Mouse (Mus musculus) bone marrow, adult 2 months (tissue): ENCODE measurements around the gene Rnf212. TPM values are rescaled to one million over a fixed set of nuclear protein-coding genes. Genes with fewer than 3 reads are reported as not detected.

Experiments
- H3K27ac ChIP-seq: fragments of 200-500 bp; 2 replicates; pipeline ENCODE4 v1.5.1; 2012; ENCODE audit warnings: low read depth, mild to moderate bottlenecking, control low read depth, inconsistent platforms, low read length; ENCODE audit not compliant: control insufficient read depth, poor library complexity, insufficient read depth
- H3K4me1 ChIP-seq: fragments of 200-500 bp; 2 replicates; pipeline ENCODE4 v1.6.1; 2011; ENCODE audit warnings: low read length; ENCODE audit not compliant: control insufficient read depth, insufficient read depth
- H3K4me3 ChIP-seq: fragments of 200-500 bp; replicated peaks from 2 replicates; pipeline ENCODE3; 2011; ENCODE audit warnings: mild to moderate bottlenecking, low read depth, low read length, control low read depth; ENCODE audit not compliant: control insufficient read depth
- CTCF ChIP-seq: fragments of 200-500 bp; IDR thresholded peaks from 2 replicates; pipeline ENCODE4 v1.5.1; 2011; ENCODE audit warnings: low read length, control low read depth; ENCODE audit not compliant: control insufficient read depth, insufficient read depth
- POLR2A ChIP-seq: fragments of 200-500 bp; IDR thresholded peaks from 2 replicates; pipeline ENCODE4 v1.6.1; 2011; ENCODE audit warnings: low read depth, mild to moderate bottlenecking, control low read depth, low read length, borderline replicate concordance; ENCODE audit not compliant: control insufficient read depth
- WGBS: fragments of 180-500 bp; shearing (Covaris S2); methylation state at CpG from one replicate; pipeline ENCODE4 v1.1.7; 2018; 5-methylcytosine and 5-hydroxymethylcytosine counted together
- polyA plus RNA-seq: library from polyadenylated mRNA; stranded (reverse); fragments of >200 nt; gene quantifications from 2 replicates; pipeline ENCODE4 v1.2.4, GENCODE M21; 2011; ENCODE audit warnings: low replicate concordance; ENCODE audit not compliant: missing spikeins, insufficient read depth, insufficient read length

The Rnf212 gene
- polyA plus RNA-seq, 1 experiment = 5.6 TPM

- H3K4me1 ChIP-seq = peaks cover 3% of the 10 kb centered on the region; the same call in 1 of the 2 replicates
- WGBS = 1% methylated on average over 43 of the region's 43 CpGs
- H3K27ac ChIP-seq = no peak overlapping the region; the same call in 1 of the 2 replicates
- peak overlapping the region; percentile 70 for H3K4me3 ChIP-seq
- TF ChIP-seq CTCF (no peak), POLR2A (peak; percentile 40; the same call in 1 of the 2 replicates)
These were observed 80.9 kb downstream of the Rnf212 start for GRCm38 (mm10) chr5:108693872-108694288.

DNA sequence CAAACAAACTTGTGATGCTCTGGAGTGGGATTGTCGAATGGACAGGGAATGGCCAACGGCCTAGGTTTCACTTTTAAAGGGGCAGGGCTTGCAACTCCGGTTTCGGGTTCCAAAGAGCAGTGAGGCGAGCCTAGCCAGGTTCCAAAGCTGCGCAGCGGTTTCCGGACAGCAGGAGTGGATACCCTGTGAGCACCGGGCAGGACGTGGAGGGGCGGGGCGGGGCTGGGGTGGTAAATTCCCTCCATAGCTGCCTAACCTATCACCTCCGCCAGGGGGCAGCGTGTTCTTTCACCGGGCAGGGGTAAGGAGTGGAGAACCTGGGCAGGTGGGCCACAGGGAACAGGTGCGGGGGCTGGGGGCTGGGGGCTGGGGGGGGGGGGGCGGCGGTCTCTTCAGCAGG is 82.5 kb downstream of the Rnf212 start, which contains the start of gene Fgfrl1:
Gene Fgfrl1 (plus strand): TSS at position 112 of the 400 bp plus-strand sequence.
- Histone ChIP-seq H3K4me3 (peak within 1 kb of the TSS; percentile 70), H3K4me1 (peaks cover 3% of the 10 kb centered on the region; the same call in 1 of the 2 replicates), H3K27ac (no peak within 1 kb of the TSS)
- peak; percentile 66 for TF ChIP-seq CTCF
- no peak for TF ChIP-seq POLR2A
- under 1% methylated on average over 16 of the region's 18 CpGs for WGBS

- WGBS = 53% methylated on average over 4 of the region's 4 CpGs
- no peak overlapping the region for H3K4me3 ChIP-seq
- no peak overlapping the region for H3K27ac ChIP-seq
- TF ChIP-seq POLR2A (no peak), CTCF (no peak)
- peaks cover 3% of the 10 kb centered on the region; the same call in 1 of the 2 replicates for H3K4me1 ChIP-seq
These were observed 83.6 kb downstream of the Rnf212 start for GRCm38 (mm10) chr5:108691152-108691551.

GRCm38 (mm10) chr5:108689091-108689490 is 85.7 kb downstream of the Rnf212 start:
- WGBS = 78% methylated on average over 5 of the region's 5 CpGs
- Histone ChIP-seq H3K4me1 (peaks cover 3% of the 10 kb centered on the region; the same call in 1 of the 2 replicates), H3K27ac (no peak overlapping the region), H3K4me3 (no peak overlapping the region)
- no peak for TF ChIP-seq POLR2A
- no peak for TF ChIP-seq CTCF

DNA sequence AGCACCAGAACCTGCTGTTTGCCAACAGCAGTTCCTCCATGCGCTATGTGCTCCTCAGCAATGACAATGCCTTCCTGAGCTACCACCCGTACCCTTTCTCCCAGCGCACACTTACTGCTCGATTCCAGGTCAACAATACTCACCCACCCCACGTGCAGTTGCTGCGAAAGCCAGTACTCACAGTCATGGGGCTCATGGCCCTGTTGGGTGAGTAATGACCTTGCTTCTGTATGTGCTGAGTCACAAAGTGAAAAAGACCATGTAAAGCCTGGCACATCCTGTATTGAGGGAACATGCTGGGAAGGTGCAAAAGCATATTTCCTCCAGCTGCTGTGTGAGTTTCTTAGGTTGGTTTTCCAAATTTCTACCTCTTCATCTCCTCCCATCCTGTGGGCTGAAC is 93.9 kb downstream of the Rnf212 start:
- Histone ChIP-seq H3K4me3 (no peak overlapping the region), H3K4me1 (peaks cover 1% of the 10 kb centered on the region; the same call in 1 of the 2 replicates), H3K27ac (no peak overlapping the region)
- no peak for TF ChIP-seq CTCF
- TF ChIP-seq POLR2A = no peak
- 91% methylated on average over 6 of the region's 6 CpGs for WGBS

- TF ChIP-seq POLR2A (no peak), CTCF (peak; percentile 48; the same call in 1 of the 2 replicates)
- WGBS = 72% methylated on average over 3 of the region's 3 CpGs
- Histone ChIP-seq H3K4me3 (no peak overlapping the region), H3K4me1 (peaks cover 1% of the 10 kb centered on the region; the same call in 1 of the 2 replicates), H3K27ac (no peak overlapping the region)
These were observed 94.9 kb downstream of the Rnf212 start for GRCm38 (mm10) chr5:108679909-108680308.

Other genes starting within 250 kb of the Rnf212 start
- gene Cplx1, start 225.0 kb downstream of the Rnf212 start, polyA plus RNA-seq = 3.7 TPM in 1 of 2 replicates, not detected in the other
- gene Gak, start 145.2 kb downstream of the Rnf212 start, polyA plus RNA-seq = 36.4 and 52.3 TPM in 2 replicates
- 2.7 and 7.2 TPM in 2 replicates for gene Tmem175, start 145.2 kb downstream of the Rnf212 start, polyA plus RNA-seq
- gene Idua, start 114.7 kb downstream of the Rnf212 start, polyA plus RNA-seq = 4.4 and 12.4 TPM in 2 replicates
- 4.4 and 16.4 TPM in 2 replicates for gene Dgkq, start 105.3 kb downstream of the Rnf212 start, polyA plus RNA-seq
- gene Slc26a1, start 99.4 kb downstream of the Rnf212 start, polyA plus RNA-seq = 1.8 and 2.2 TPM in 2 replicates
- 6.4 and 8.2 TPM in 2 replicates for gene Fgfrl1, start 82.6 kb downstream of the Rnf212 start, polyA plus RNA-seq
- gene Tmed11, start 20.4 kb upstream of the Rnf212 start, polyA plus RNA-seq = not detected in 2 replicates
- 0.11 TPM in 1 of 2 replicates, not detected in the other for gene Vmn2r8, start 33.9 kb upstream of the Rnf212 start, polyA plus RNA-seq
- gene Vmn2r9, start 77.6 kb upstream of the Rnf212 start, polyA plus RNA-seq = not detected in 2 replicates
- not detected in 2 replicates for gene Vmn2r10, start 231.5 kb upstream of the Rnf212 start, polyA plus RNA-seq